32 mouse cellular contexts compared by ENCODE assay signal in genomic region chr3:4893108-4893507, GRCm38 (mm10).
"Had no signal": no experiment of that assay in that cellular context is flagged by ENCODE, and none has a peak within 500 bp of the region (broad histone marks: within the 10 kb centered on the region; RNA-seq: fewer than 3 reads in every experiment).

No protein-coding gene starts in this region.

- H3K4me3 ChIP-seq: limb, embryonic 10.5 days; limb, embryonic 12.5 days; limb, embryonic 13.5 days; limb, embryonic 15.5 days; liver, embryonic 12.5 days; liver, embryonic 13.5 days; liver, embryonic 15.5 days; lung, embryonic 15.5 days; megakaryocyte, embryonic 14.5 days; midbrain, embryonic 10.5 days; midbrain, embryonic 12.5 days; midbrain, embryonic 13.5 days; midbrain, embryonic 15.5 days; myocyte; neural tube, embryonic 12.5 days had no signal

- H3K4me2 ChIP-seq: limb, embryonic 12.5 days; limb, embryonic 13.5 days; limb, embryonic 15.5 days; liver, embryonic 11.5 days; liver, embryonic 12.5 days; liver, embryonic 13.5 days; liver, embryonic 15.5 days; lung, embryonic 14.5 days; lung, embryonic 15.5 days; midbrain, embryonic 11.5 days; midbrain, embryonic 12.5 days; midbrain, embryonic 13.5 days; midbrain, embryonic 15.5 days; neural tube, embryonic 12.5 days had no signal

- DNase-seq: left cerebral cortex, postnatal 4 days; liver; liver, embryonic 13.5 days; liver, postnatal 0 days; lung, adult 18-20 months; lung, adult 2 months; lung, embryonic 14.5 days; lung, postnatal 10 days; lung, postnatal 14 days; lung, postnatal 36 days; lung, postnatal 4 days; midbrain, embryonic 14.5 days had no signal

- H3K27me3 ChIP-seq: limb, embryonic 12.5 days; limb, embryonic 13.5 days; limb, embryonic 15.5 days; liver, embryonic 12.5 days; liver, embryonic 13.5 days; liver, embryonic 15.5 days; lung, embryonic 15.5 days; megakaryocyte, embryonic 14.5 days; midbrain, embryonic 12.5 days; midbrain, embryonic 13.5 days; midbrain, embryonic 15.5 days; neural tube, embryonic 12.5 days had no signal

- H3K9me3 ChIP-seq: limb, embryonic 15.5 days; liver, embryonic 13.5 days; liver, embryonic 15.5 days; lung, embryonic 15.5 days had no signal

- H3K27ac ChIP-seq: limb, embryonic 10.5 days; limb, embryonic 12.5 days; limb, embryonic 13.5 days; limb, embryonic 15.5 days; liver, embryonic 12.5 days; liver, embryonic 13.5 days; liver, embryonic 14.5 days; liver, embryonic 15.5 days; lung, embryonic 15.5 days; macrophage; midbrain, embryonic 10.5 days; midbrain, embryonic 12.5 days; midbrain, embryonic 13.5 days; midbrain, embryonic 15.5 days; neural tube, embryonic 12.5 days had no signal

- ATAC-seq: liver, embryonic 12.5 days; liver, postnatal 0 days; lung, postnatal 0 days; midbrain, embryonic 13.5 days; midbrain, embryonic 15.5 days; midbrain, embryonic 16.5 days had no signal

- H3K9ac ChIP-seq: limb, embryonic 12.5 days; limb, embryonic 13.5 days; limb, embryonic 15.5 days; liver, embryonic 12.5 days; liver, embryonic 13.5 days; liver, embryonic 14.5 days; liver, embryonic 15.5 days; liver, postnatal 0 days; lung, embryonic 14.5 days; lung, embryonic 15.5 days; midbrain, embryonic 12.5 days; midbrain, embryonic 13.5 days; midbrain, embryonic 15.5 days; neural tube, embryonic 12.5 days had no signal

- H3K4me1 ChIP-seq: limb, embryonic 10.5 days; limb, embryonic 12.5 days; limb, embryonic 13.5 days; limb, embryonic 15.5 days; liver, embryonic 12.5 days; liver, embryonic 13.5 days; liver, embryonic 15.5 days; lung, embryonic 15.5 days; megakaryocyte, embryonic 14.5 days; midbrain, embryonic 10.5 days; midbrain, embryonic 12.5 days; midbrain, embryonic 13.5 days; midbrain, embryonic 15.5 days; neural tube, embryonic 12.5 days had no signal

- H3K36me3 ChIP-seq: limb, embryonic 10.5 days; limb, embryonic 12.5 days; limb, embryonic 13.5 days; limb, embryonic 15.5 days; liver, embryonic 12.5 days; liver, embryonic 13.5 days; liver, embryonic 15.5 days; lung, embryonic 15.5 days; midbrain, embryonic 10.5 days; midbrain, embryonic 12.5 days; midbrain, embryonic 13.5 days; midbrain, embryonic 15.5 days; neural tube, embryonic 12.5 days had no signal
